Comparison of ENCODE assay signal across 21 mouse cellular contexts in genomic region chr6:106580124-106580523, GRCm38 (mm10).
A peak's percentile ranks its signal among the peaks of the same experiment; 100 is the strongest.
DNase-seq lines count a peak whose midpoint lies in the region; ATAC-seq and TF ChIP-seq lines count a peak whose summit lies in the region.
"Had no signal": no experiment of that assay in that cellular context is flagged by ENCODE, and none has a peak within 500 bp of the region (broad histone marks: within the 10 kb centered on the region; RNA-seq: fewer than 3 reads in every experiment).

No protein-coding gene starts in this region.

- H3K9ac ChIP-seq in forebrain, embryonic 11.5 days (ENCODE audit: low read length): no peak overlapping the region
- H3K9ac ChIP-seq in forebrain, embryonic 14.5 days (ENCODE audit: low read length): no peak overlapping the region
- H3K9ac ChIP-seq: embryonic facial prominence, embryonic 12.5 days; heart, embryonic 15.5 days; midbrain, embryonic 15.5 days had no signal

- no peak overlapping the region for H3K27ac ChIP-seq in forebrain, embryonic 11.5 days (ENCODE audit: low read depth, low read length)
- H3K27ac ChIP-seq in forebrain, embryonic 10.5 days: no peak overlapping the region
- H3K27ac ChIP-seq in left cerebral cortex, adult 2 months: no peak overlapping the region
- no peak overlapping the region for H3K27ac ChIP-seq in forebrain, embryonic 14.5 days (ENCODE audit: low read depth, low read length)
- no peak overlapping the region for H3K27ac ChIP-seq in thymus, adult 2 months (ENCODE audit: control insufficient read depth, insufficient read depth, low read length)
- H3K27ac ChIP-seq: embryonic facial prominence, embryonic 12.5 days; heart, embryonic 15.5 days; kidney, postnatal 0 days; midbrain, embryonic 15.5 days had no signal

- H3K4me1 ChIP-seq in forebrain, embryonic 11.5 days (replicated peaks; ENCODE audit: control insufficient read depth, insufficient read depth, low read length): no peaks in the 10 kb centered on the region
- H3K4me1 ChIP-seq in forebrain, embryonic 10.5 days: no peaks in the 10 kb centered on the region
- H3K4me1 ChIP-seq in forebrain, embryonic 14.5 days (ENCODE audit: control insufficient read depth, insufficient read depth, low read length): peaks cover 5% of the 10 kb centered on the region; the same call in 1 of the 2 replicates
- no peaks in the 10 kb centered on the region for H3K4me1 ChIP-seq in thymus, adult 2 months (replicated peaks; ENCODE audit: control insufficient read depth, insufficient read depth, low read length)
- H3K4me1 ChIP-seq: embryonic facial prominence, embryonic 12.5 days; heart, embryonic 15.5 days; midbrain, embryonic 15.5 days had no signal

- peak; percentile 67 for ATAC-seq in forebrain, embryonic 11.5 days (replicated peaks; ENCODE audit: low FRiP score)
- ATAC-seq in forebrain, embryonic 14.5 days: peak; percentile 70
- ATAC-seq: inflammation-experienced regulatory T-cells, adult 6 months; midbrain, embryonic 15.5 days had no signal

- no peaks in the 10 kb centered on the region for H3K9me3 ChIP-seq in forebrain, embryonic 11.5 days (ENCODE audit: control insufficient read depth, low read length)
- H3K9me3 ChIP-seq in forebrain, embryonic 10.5 days: no peaks in the 10 kb centered on the region
- H3K9me3 ChIP-seq in forebrain, embryonic 14.5 days (replicated peaks; ENCODE audit: control insufficient read depth, low read length): no peaks in the 10 kb centered on the region
- H3K9me3 ChIP-seq: embryonic facial prominence, embryonic 12.5 days; heart, embryonic 15.5 days; midbrain, embryonic 15.5 days had no signal

- TF ChIP-seq POLR2A in thymus, adult 2 months (IDR thresholded peaks at IDR 0.05; ENCODE audit: control insufficient read depth, extremely low read depth, insufficient read depth, low read length, poor library complexity): no peak

- no peak for TF ChIP-seq CTCF in left cerebral cortex, adult 2 months (IDR thresholded peaks at IDR 0.05)
- TF ChIP-seq CTCF in thymus, adult 2 months (IDR thresholded peaks at IDR 0.05; ENCODE audit: borderline replicate concordance, control insufficient read depth, extremely low read depth, insufficient read depth, low read length, poor library complexity): no peak

- H3K4me3 ChIP-seq in forebrain, embryonic 11.5 days (ENCODE audit: low read depth, low read length): no peak overlapping the region
- no peak overlapping the region for H3K4me3 ChIP-seq in forebrain, embryonic 10.5 days
- no peak overlapping the region for H3K4me3 ChIP-seq in left cerebral cortex, adult 2 months
- no peak overlapping the region for H3K4me3 ChIP-seq in forebrain, embryonic 14.5 days (ENCODE audit: low read depth, low read length)
- no peak overlapping the region for H3K4me3 ChIP-seq in thymus, adult 2 months (ENCODE audit: control insufficient read depth, insufficient read depth, low read length)
- H3K4me3 ChIP-seq: embryonic facial prominence, embryonic 12.5 days; heart, embryonic 15.5 days; midbrain, embryonic 15.5 days; myocyte had no signal

- H3K4me2 ChIP-seq in forebrain, embryonic 11.5 days (ENCODE audit: low read depth, low read length, severe bottlenecking): no peak overlapping the region
- H3K4me2 ChIP-seq in forebrain, embryonic 14.5 days (ENCODE audit: low read length): no peak overlapping the region
- H3K4me2 ChIP-seq: embryonic facial prominence, embryonic 12.5 days; heart, embryonic 15.5 days; midbrain, embryonic 15.5 days had no signal

- WGBS in forebrain, embryonic 11.5 days: 64% methylated on average over 5 of the region's 5 CpGs
- WGBS in forebrain, embryonic 10.5 days: 82% methylated on average over 5 of the region's 5 CpGs
- WGBS in forebrain, embryonic 14.5 days: 20% methylated on average over 5 of the region's 5 CpGs
- WGBS in thymus, adult 2 months: 83% methylated on average over 5 of the region's 5 CpGs

- no peaks in the 10 kb centered on the region for H3K36me3 ChIP-seq in forebrain, embryonic 11.5 days (ENCODE audit: control insufficient read depth, insufficient read depth, low read length)
- H3K36me3 ChIP-seq in forebrain, embryonic 10.5 days (replicated peaks): no peaks in the 10 kb centered on the region
- no peaks in the 10 kb centered on the region for H3K36me3 ChIP-seq in forebrain, embryonic 14.5 days (ENCODE audit: control insufficient read depth, insufficient read depth, low read length)
- no peaks in the 10 kb centered on the region for H3K36me3 ChIP-seq in thymus, adult 2 months (ENCODE audit: control insufficient read depth, insufficient read depth, low read length)
- H3K36me3 ChIP-seq: embryonic facial prominence, embryonic 12.5 days; heart, embryonic 15.5 days; midbrain, embryonic 15.5 days had no signal

- intact Hi-C loops in left cerebral cortex, postnatal 25 days (cut with DNase I): no loop called here
- intact Hi-C loops in left cerebral cortex, adult 2 months (cut with DNase I): no loop called here

- H3K27me3 ChIP-seq in forebrain, embryonic 11.5 days (ENCODE audit: control insufficient read depth, insufficient read depth, low read length): no peaks in the 10 kb centered on the region
- H3K27me3 ChIP-seq in forebrain, embryonic 10.5 days (ENCODE audit: poor library complexity, severe bottlenecking): no peaks in the 10 kb centered on the region
- no peaks in the 10 kb centered on the region for H3K27me3 ChIP-seq in forebrain, embryonic 14.5 days (replicated peaks; ENCODE audit: control insufficient read depth, insufficient read depth, low read length)
- no peaks in the 10 kb centered on the region for H3K27me3 ChIP-seq in thymus, adult 2 months (ENCODE audit: control insufficient read depth, insufficient read depth, low read length)
- H3K27me3 ChIP-seq: embryonic facial prominence, embryonic 12.5 days; heart, embryonic 15.5 days; midbrain, embryonic 15.5 days had no signal

- no peak for DNase-seq in forebrain, embryonic 11.5 days (ENCODE audit: low spot score)
- no peak for DNase-seq in forebrain, embryonic 10.5 days (ENCODE audit: extremely low spot score, low spot score)
- peak; percentile 9 to 20 for DNase-seq in left cerebral cortex, postnatal 25 days (ENCODE audit: low spot score in 2 of 2)
- DNase-seq in left cerebral cortex, adult 2 months (ENCODE audit: extremely low spot score in 1 of 2, low spot score in 2 of 2): no peak
- peak; percentile 59 for DNase-seq in forebrain, embryonic 14.5 days (ENCODE audit: low spot score)
- DNase-seq in retina, embryonic 14.5 days (ENCODE audit: low spot score): peak; percentile 34
- no peak for DNase-seq in kidney, postnatal 10 days
- DNase-seq in thymus, adult 2 months: no peak
- DNase-seq: adrenal gland, postnatal 25 days; cerebellum, adult 11-12 months; cerebellum, postnatal 10 days; heart, postnatal 36 days; kidney, adult 18-20 months; lung, postnatal 4 days; thymus, postnatal 14 days had no signal

Comparison
In these comparisons a context has a peak if more than half of its experiments do, and no peak if none do; other contexts are left out.
1. DNase-seq: peak in left cerebral cortex, postnatal 25 days (2 of 2), forebrain, embryonic 14.5 days (single experiment) and retina, embryonic 14.5 days (single experiment); none in forebrain, embryonic 11.5 days (single experiment), forebrain, embryonic 10.5 days (single experiment), left cerebral cortex, adult 2 months (0 of 2), kidney, postnatal 10 days (single experiment) and thymus, adult 2 months (single experiment).